Mouse (Mus musculus) forebrain, embryonic 10.5 days (tissue): Measurements from ENCODE around the gene Vmn2r108. TPM values are rescaled to one million over a fixed set of nuclear protein-coding genes. Genes with fewer than 3 reads are reported as not detected.
"Not testable (repeated sequence)": the region's sequence is repeated elsewhere in the genome, so short reads cannot be mapped to it uniquely, and the experiment has no call there.

Source experiments
- DNase-seq: peaks from one replicate; pipeline ENCODE4 v3.0.0-alpha.2; 2017; ENCODE audit warnings: low spot score; ENCODE audit errors: extremely low spot score
- H3K27ac ChIP-seq: fragments of 300-500 bp; sonication (generic); 2 replicates; pipeline ENCODE4 v1.5.1; 2016; ENCODE audit warnings: mild to moderate bottlenecking
- H3K27me3 ChIP-seq: fragments of 300-500 bp; sonication (generic); 2 replicates; pipeline ENCODE4 v1.6.1; 2016; ENCODE audit warnings: mild to moderate bottlenecking; ENCODE audit not compliant: poor library complexity, severe bottlenecking
- H3K36me3 ChIP-seq: fragments of 300-500 bp; sonication (generic); replicated peaks from 2 replicates; pipeline ENCODE4 v1.6.1; 2016; ENCODE audit warnings: mild to moderate bottlenecking, moderate library complexity
- H3K4me1 ChIP-seq: fragments of 300-500 bp; sonication (generic); 2 replicates; pipeline ENCODE4 v1.6.1; 2016
- H3K4me3 ChIP-seq: fragments of 300-500 bp; sonication (generic); 2 replicates; pipeline ENCODE4 v1.5.1; 2016; ENCODE audit warnings: mild to moderate bottlenecking, moderate library complexity
- H3K9me3 ChIP-seq: fragments of 300-500 bp; sonication (generic); 2 replicates; pipeline ENCODE4 v1.6.1; 2016; ENCODE audit warnings: mild to moderate bottlenecking, moderate library complexity
- WGBS: fragments of 180-500 bp; shearing (Covaris S2); methylation state at CpG from one replicate; pipeline ENCODE4 v1.1.7; 2016; 5-methylcytosine and 5-hydroxymethylcytosine counted together
- polyA plus RNA-seq: library from polyadenylated mRNA; unstranded; fragments of >200 nt; fragmentation: Nextera tagmentation; extraction: Ambion mirVana; gene quantifications from 2 replicates; pipeline ENCODE4 v1.2.1, GENCODE M21; 2016

The Vmn2r108 gene
- not detected in 2 replicates for polyA plus RNA-seq

DNA sequence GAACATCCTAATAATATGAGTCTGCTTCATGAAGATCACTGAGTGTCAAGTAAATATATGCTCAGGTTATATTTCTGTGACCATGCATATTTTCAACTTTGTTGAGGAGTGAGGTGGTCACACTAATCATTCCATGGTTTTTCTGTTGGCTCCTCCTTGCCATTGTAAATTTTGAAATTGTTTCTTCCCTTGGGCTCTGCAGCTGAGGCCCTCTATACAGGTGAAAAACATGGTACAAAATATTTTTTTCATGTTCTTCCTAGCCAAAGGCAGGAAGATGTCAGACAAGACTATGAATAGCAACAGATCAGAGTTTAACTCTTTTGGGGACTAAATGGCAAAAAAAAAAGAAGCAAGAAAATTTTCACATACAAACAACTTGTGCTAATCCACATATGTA is at the start of gene Vmn2r108:
Vmn2r108 (minus strand) TSS at position 101 of the 400 bp plus-strand sequence.
- H3K9me3 ChIP-seq: peaks cover 11% of the 10 kb centered on the region; the same call in 1 of the 2 replicates
- H3K4me3 ChIP-seq: no peak within 1 kb of the TSS
- H3K27me3 ChIP-seq: no peaks in the 10 kb centered on the region
- no peaks in the 10 kb centered on the region for H3K36me3 ChIP-seq
- no peak for DNase-seq
- no peak within 1 kb of the TSS for H3K27ac ChIP-seq
- no peaks in the 10 kb centered on the region for H3K4me1 ChIP-seq

DNA sequence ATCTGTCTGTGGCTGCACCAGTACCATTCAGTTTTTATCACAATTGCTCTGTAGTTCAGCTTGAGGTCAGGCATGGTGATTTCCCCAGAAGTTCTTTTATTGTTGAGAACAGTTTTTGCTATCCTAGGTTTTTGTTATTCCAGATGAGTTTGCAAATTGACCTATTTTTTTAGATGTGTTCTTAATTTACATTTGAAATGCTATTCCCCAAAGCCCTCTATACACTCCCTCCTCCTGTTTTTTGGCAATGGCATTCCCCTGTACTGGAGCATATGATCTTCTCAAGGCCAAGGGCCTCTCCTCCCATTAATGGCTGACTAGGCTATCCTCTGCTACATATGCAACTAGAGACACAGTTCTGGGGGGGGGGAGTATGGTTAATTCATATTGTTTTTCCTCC is 27.1 kb upstream of the Vmn2r108 start:
- H3K4me3 ChIP-seq, H3K4me1 ChIP-seq, DNase-seq, H3K27ac ChIP-seq, H3K36me3 ChIP-seq, H3K27me3 ChIP-seq: not testable (repeated sequence)
- peaks cover 24% of the 10 kb centered on the region for H3K9me3 ChIP-seq

DNA sequence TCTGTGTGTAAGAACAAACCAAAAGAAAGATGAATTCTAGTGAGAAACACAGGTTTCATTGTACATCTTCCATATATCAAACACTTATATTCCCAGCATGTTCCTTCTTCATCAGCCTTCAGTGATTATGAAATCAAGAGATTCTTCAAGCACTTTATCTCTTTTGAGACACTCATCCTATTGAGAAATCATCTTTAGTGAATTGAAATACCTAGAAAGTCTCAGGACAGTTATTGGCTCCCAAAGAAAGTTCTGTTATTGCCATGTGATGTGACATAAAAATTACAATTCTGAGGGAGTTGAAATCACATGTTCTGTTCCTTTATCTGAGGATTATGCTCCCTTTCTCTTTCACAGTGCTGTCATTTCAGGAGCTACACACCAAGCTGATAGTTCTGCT is 16.7 kb upstream of the Vmn2r108 start, which contains the start of gene Vmn1r225:
Vmn1r225 (plus strand) TSS at position 301 of the 400 bp plus-strand sequence.
- H3K4me3 ChIP-seq: no peak within 1 kb of the TSS
- no peaks in the 10 kb centered on the region for H3K36me3 ChIP-seq
- DNase-seq: no peak
- H3K27ac ChIP-seq: no peak within 1 kb of the TSS
- no peaks in the 10 kb centered on the region for H3K4me1 ChIP-seq
- no peaks in the 10 kb centered on the region for H3K27me3 ChIP-seq
- H3K9me3 ChIP-seq: peaks cover 20% of the 10 kb centered on the region

DNA sequence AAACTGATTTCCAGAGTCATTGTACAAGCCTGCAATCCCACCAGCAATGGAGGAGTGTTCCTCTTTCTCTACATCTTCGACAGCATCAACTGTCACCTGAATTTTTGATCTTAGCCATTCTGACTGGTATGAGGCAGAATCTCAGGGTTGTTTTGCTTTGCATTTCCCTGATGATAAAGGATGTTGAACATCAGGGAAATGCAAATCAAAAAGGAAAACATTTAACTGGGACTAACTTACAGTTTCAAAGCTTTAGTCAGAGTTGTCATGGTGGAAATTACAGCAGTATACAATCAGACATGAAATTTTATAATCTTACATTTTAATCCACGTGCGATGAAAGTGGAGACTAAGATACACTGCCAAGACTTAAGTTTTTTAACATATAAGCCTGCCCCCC is 7.8 kb downstream of the Vmn2r108 start:
- Histone ChIP-seq H3K4me1 (no peaks in the 10 kb centered on the region), H3K27ac (no peak overlapping the region), H3K4me3 (no peak overlapping the region), H3K9me3 (0 out of 2 replicates have a peak, but pooled peaks cover 3% of the 10 kb centered on the region), H3K27me3 (no peaks in the 10 kb centered on the region), H3K36me3 (no peaks in the 10 kb centered on the region)
- no peak for DNase-seq
- WGBS: 78% methylated on average over 3 of the region's 3 CpGs

DNA sequence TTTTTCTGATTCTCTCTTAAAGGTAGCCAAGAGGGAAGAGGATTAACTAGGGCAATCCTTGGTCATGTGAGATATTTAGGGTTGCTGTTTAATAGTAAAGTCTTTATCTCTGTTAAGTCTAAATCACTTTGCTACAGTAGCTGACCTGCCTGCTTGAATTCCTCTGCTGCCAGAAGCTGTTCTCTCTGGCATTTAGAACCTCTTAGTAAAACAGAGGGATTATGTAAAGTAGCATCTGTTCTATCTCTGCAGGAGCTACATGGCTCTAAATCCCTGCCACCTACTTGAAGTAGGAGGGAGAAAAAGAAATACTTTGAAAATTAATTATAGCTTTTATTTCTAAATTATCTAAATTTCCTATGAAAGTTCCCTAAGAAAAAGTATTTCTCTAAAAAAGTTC is 41.9 kb downstream of the Vmn2r108 start:
- H3K27ac ChIP-seq: no peak overlapping the region
- H3K4me1 ChIP-seq: no peaks in the 10 kb centered on the region

DNA sequence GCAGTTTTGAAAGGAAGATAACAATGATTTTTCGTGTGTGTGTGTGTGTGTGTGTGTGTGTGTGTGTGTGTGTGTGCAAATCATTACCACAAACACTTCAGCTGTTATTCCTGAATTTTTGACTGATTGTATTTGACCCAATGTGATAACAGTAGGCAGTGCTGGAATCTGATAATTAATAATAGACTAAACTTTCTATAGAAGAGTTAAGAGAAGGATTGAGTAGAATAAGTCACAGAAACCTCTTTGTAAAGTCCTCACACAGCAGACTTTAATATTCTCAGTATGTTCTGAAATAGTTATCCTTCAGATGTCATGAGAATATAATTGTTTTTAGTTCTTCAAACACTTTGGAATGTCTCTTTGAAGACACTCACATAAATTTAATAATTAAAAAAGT is 67.3 kb downstream of the Vmn2r108 start, which contains the start of gene Vmn1r224:
Vmn1r224 (plus strand) TSS at position 301 of the 400 bp plus-strand sequence.
- no peaks in the 10 kb centered on the region for H3K27me3 ChIP-seq
- no peak within 1 kb of the TSS for H3K4me3 ChIP-seq
- H3K4me1 ChIP-seq: no peaks in the 10 kb centered on the region
- H3K36me3 ChIP-seq: no peaks in the 10 kb centered on the region
- no peak for DNase-seq
- no peak within 1 kb of the TSS for H3K27ac ChIP-seq
- 40% methylated on average over 1 of the region's 1 CpGs for WGBS
- peaks cover 32% of the 10 kb centered on the region for H3K9me3 ChIP-seq

More for the DNA sequence above, 41.9 kb downstream of the Vmn2r108 start:
- H3K4me3 ChIP-seq: no peak overlapping the region
- no peaks in the 10 kb centered on the region for H3K36me3 ChIP-seq
- no peak for DNase-seq
- no peaks in the 10 kb centered on the region for H3K27me3 ChIP-seq
- peaks cover 39% of the 10 kb centered on the region for H3K9me3 ChIP-seq

Other genes with a start within 250 kb of the Vmn2r108 start
- gene Vmn2r105, start 246.3 kb downstream of the Vmn2r108 start, polyA plus RNA-seq: not detected in 2 replicates
- not detected in 2 replicates for gene Vmn2r106, start 195.8 kb downstream of the Vmn2r108 start, polyA plus RNA-seq
- gene Vmn2r107, start 136.1 kb downstream of the Vmn2r108 start, polyA plus RNA-seq: not detected in 2 replicates
- gene Vmn1r224, start 67.2 kb downstream of the Vmn2r108 start, polyA plus RNA-seq: not detected in 2 replicates
- not detected in 2 replicates for gene Vmn1r225, start 16.8 kb upstream of the Vmn2r108 start, polyA plus RNA-seq
- not detected in 2 replicates for gene Vmn2r109, start 83.4 kb upstream of the Vmn2r108 start, polyA plus RNA-seq
- 0.01 and 0.05 TPM in 2 replicates for gene Vmn2r110, start 115.1 kb upstream of the Vmn2r108 start, polyA plus RNA-seq
- not detected in 2 replicates for gene Fpr-rs3, start 143.5 kb upstream of the Vmn2r108 start, polyA plus RNA-seq
- gene Vmn1r226, start 201.5 kb upstream of the Vmn2r108 start, polyA plus RNA-seq: not detected in 2 replicates
- gene Vmn1r227, start 248.5 kb upstream of the Vmn2r108 start, polyA plus RNA-seq: not detected in 2 replicates